Mouse (Mus musculus) CH12.LX (cell line): ENCODE data around the gene Arid5b.

ENCODE experiments used
- CTCF ChIP-seq, 2 experiments: IDR thresholded peaks in 1 of 2; conservative IDR thresholded peaks in 1 of 2; 2 replicates each; pipeline ENCODE4 v1.5.1; 2011 to 2012; ENCODE audit warnings: low read depth in 2 of 2, low read length in 2 of 2, improper control_type of control experiment in 1 of 2, inconsistent platforms in 1 of 2, mild to moderate bottlenecking in 1 of 2, moderate library complexity in 1 of 2
- EP300 ChIP-seq: IDR thresholded peaks from 2 replicates; pipeline ENCODE4 v1.6.1; 2011; ENCODE audit warnings: low read length, improper control_type of control experiment
- ETS1 ChIP-seq: conservative IDR thresholded peaks from 2 replicates; pipeline ENCODE4 v1.6.1; 2012; ENCODE audit warnings: low read depth, mild to moderate bottlenecking, inconsistent platforms, low read length, improper control_type of control experiment, moderate library complexity
- HCFC1 ChIP-seq: IDR thresholded peaks from 2 replicates; pipeline ENCODE4 v1.6.1; 2012; ENCODE audit warnings: low read depth, mild to moderate bottlenecking, inconsistent platforms, low read length, improper control_type of control experiment
- KAT2A ChIP-seq: IDR thresholded peaks from 2 replicates; pipeline ENCODE4 v1.6.1; 2012; ENCODE audit warnings: low read length, improper control_type of control experiment, inconsistent platforms; ENCODE audit not compliant: insufficient replicate concordance
- MAFK ChIP-seq: IDR thresholded peaks from 2 replicates; pipeline ENCODE4 v1.6.1; 2011; ENCODE audit warnings: low read length, improper control_type of control experiment; ENCODE audit not compliant: insufficient replicate concordance
- POLR2A ChIP-seq: IDR thresholded peaks from 2 replicates; pipeline ENCODE4 v1.6.1; 2011; ENCODE audit warnings: low read depth, mild to moderate bottlenecking, improper control_type of control experiment, low read length
- SIN3A ChIP-seq: IDR thresholded peaks from 2 replicates; pipeline ENCODE4 v1.6.1; 2012; ENCODE audit warnings: low read length, improper control_type of control experiment, inconsistent platforms
- TCF12 ChIP-seq: IDR thresholded peaks from 2 replicates; pipeline ENCODE4 v1.6.1; 2014; ENCODE audit warnings: low read depth, mild to moderate bottlenecking, inconsistent platforms, low read length, improper control_type of control experiment
- USF1 ChIP-seq: IDR thresholded peaks from 2 replicates; pipeline ENCODE4 v1.6.1; 2014; ENCODE audit warnings: low read depth, mild to moderate bottlenecking, inconsistent platforms, low read length, improper control_type of control experiment
- ZKSCAN1 ChIP-seq: IDR thresholded peaks from 2 replicates; pipeline ENCODE4 v1.6.1; 2012; ENCODE audit warnings: low read depth, inconsistent platforms, low read length, improper control_type of control experiment, borderline replicate concordance
- ZNF384 ChIP-seq: IDR thresholded peaks from 2 replicates; pipeline ENCODE4 v1.6.1; 2012; ENCODE audit warnings: low read depth, low read length, improper control_type of control experiment, inconsistent platforms

DNA sequence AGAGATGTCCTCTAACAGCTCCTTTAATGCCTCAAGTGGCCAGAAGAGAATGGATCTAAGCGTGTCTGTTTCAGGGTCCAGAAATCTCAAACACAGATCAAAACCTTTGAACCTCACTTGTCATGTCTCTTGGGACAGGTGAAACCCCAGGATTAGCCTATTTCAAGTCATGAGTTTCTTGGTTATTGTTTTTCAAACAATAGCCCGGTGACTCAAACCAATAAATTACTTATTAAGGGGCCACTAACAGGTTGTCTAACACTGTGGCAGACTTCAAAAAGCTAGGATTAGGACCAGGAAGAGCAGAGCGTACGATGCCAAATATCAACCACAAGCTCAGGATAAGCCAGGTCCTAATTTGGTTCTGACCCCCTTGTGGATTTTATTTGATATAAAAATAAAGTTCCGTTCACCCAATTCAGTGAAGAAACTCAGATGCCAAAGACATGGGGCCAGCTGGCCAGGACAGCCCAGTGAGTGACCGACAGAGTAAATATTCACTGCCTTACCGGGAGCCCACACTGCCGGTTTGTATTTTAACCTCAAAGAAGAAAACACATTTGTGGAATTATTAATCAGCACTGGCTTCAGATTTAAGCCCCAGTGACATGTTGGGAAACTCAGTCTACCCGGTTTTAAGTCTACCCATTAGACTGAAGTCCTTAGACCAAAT is 15.1 kb downstream of the Arid5b start:
- TF ChIP-seq CTCF (conservative IDR thresholded peaks at IDR 0.05 in 1 of 2, IDR thresholded peaks at IDR 0.05 in 1 of 2; ENCODE audit: low read depth in 2 of 2, low read length in 2 of 2) (no peak), POLR2A (no peak), HCFC1 (no peak), TCF12 (no peak), EP300 (no peak), USF1 (no peak), ZKSCAN1 (no peak), ZNF384 (no peak), MAFK (no peak), KAT2A (no peak), ETS1 (no peak), SIN3A (no peak)
